Mouse (Mus musculus) NIH3T3 (cell line): ENCODE measurements around the gene Ptcd1.
A peak's percentile ranks its signal among the peaks of the same experiment; 100 is the strongest.
"Not testable (repeated sequence)": the region's sequence is repeated elsewhere in the genome, so short reads cannot be mapped to it uniquely, and the experiment has no call there.

ENCODE experiments used
- DNase-seq: peaks from one replicate; pipeline ENCODE4 v3.0.0-alpha.2; 2012; ENCODE audit warnings: low read depth

Ptcd1 gene

DNA sequence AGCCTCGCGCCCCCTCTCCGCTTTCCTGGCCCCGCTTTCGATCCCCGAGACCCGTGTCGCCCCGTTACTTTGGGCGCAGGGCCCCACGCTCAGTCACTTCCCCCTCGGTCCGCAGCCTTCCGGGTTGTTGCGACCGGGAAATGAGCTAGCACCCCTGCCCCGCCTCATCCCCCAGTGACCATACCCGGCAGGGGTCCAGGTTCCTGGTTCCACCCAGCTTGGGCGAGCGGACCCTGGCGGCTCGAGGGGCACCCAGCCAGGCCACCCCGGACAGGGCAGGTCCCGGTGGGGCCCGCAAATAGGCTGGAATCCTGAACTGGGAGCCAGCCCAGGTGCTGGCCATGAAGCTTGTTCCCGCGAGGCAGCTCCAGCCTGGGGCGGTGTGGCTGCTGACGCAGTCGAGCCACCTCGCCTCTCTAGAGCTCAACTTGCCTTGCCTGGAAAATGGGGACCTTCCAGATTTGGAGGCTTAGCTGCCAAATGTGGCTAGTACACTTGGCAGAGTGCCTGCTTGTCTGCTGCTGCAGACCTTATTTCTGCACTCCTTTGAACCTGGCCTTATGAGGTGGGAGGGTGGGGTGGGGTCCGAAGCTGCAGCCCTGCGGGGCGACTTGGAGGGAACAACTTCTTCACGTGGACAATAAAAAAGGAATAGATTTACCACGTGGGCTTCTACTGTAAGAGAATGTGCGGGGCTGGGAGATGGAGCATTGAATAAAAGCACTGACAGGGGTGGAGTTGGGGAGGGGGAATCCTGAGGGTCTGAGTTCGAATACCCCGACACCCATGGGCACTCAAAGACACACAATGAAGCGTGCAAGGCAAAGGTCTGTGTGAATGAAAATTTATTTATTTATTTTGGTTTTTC, 52.1 kb downstream of the Ptcd1 start:
- peak; percentile 80 for DNase-seq

DNA sequence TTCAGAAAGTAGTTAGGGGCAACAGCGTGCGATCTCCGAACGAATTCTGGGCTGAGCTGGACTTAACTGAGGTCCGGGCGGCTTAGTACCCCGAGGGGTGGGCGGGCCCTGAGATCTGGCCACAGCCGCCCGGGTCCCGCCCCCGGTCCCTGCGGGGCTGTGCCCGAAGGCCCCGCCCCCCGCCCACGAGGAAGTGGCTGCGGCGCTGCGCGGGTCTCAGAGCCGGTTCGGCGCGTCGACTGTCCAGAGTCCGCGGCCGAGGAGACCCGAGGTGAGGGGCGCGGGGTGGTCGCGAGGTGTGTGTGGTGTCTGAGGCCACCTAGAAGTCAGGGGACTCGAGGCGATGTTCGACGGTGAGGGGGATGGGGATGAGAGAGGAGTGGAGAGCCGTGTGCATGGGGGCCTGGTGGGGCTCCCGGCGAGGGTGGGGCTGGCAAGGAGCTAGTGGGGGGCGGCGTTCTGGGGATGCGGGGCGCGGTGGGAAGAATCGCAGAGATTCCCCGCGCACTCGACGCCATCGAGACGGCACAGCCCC, 52.8 kb downstream of the Ptcd1 start, which contains the start of gene Arpc1b:
TSS of gene Arpc1b (plus strand) at position 145 of the 535 bp plus-strand sequence.
- DNase-seq: peak; percentile 91

DNA sequence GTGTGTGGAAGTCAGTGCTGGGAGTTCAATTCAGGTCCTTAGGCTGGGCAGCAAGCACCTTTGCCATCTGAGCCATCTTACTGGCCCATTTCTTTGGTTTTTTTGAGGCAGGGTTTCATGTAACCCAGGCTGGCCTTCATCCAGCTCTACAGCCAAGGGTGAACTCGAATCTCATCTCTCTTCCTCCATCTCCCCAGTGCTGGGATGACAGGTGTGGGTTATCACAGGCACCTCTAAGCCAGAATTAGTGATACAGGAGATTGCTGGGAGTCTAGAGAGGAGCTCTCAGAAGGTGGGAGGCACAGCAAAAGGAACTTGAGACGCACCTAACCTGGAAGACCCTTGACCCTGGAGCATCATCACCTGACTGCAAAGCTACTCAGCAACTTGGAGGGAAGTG, 53.5 kb downstream of the Ptcd1 start:
- DNase-seq: peak; percentile 47

DNA sequence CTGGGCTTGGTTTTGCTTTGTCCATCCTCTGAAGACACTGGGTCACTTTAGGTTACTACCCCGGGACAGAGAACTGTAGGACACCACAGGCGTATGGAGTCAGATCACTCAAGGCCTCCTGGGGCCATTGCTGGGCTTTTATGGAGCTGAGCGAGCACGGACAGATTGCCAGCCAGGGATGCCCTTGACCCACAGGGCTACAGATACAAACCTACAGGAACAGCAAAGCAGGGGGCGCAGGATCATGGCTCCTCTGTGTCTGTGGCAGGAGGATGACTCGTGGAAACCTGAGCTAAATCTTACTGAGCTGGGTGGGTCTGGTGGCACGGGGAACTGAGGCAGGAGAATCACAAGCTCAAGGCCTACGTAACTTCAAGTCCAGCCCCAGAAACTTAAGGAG, 54.3 kb downstream of the Ptcd1 start:
- DNase-seq: no peak

DNA sequence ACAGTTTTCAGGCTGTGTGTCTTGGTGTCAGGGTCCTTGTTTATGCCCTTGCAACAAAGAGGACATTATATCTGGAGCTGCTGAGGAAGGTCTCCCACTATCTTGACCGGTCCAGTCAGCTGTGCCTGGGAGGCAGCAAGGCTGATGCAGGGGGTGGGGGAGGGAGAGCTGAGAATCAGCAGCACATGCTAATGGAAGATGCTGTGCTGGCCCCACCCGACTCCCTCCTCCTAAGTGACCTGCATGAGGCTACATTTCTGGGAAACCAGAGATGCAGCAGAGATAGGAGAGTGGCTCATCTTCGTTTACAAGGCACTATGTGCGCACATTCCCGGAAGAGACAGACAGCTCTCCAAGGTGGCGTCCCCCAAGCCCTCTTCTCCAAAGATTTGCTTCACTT, 56.5 kb downstream of the Ptcd1 start:
- no peak for DNase-seq

DNA sequence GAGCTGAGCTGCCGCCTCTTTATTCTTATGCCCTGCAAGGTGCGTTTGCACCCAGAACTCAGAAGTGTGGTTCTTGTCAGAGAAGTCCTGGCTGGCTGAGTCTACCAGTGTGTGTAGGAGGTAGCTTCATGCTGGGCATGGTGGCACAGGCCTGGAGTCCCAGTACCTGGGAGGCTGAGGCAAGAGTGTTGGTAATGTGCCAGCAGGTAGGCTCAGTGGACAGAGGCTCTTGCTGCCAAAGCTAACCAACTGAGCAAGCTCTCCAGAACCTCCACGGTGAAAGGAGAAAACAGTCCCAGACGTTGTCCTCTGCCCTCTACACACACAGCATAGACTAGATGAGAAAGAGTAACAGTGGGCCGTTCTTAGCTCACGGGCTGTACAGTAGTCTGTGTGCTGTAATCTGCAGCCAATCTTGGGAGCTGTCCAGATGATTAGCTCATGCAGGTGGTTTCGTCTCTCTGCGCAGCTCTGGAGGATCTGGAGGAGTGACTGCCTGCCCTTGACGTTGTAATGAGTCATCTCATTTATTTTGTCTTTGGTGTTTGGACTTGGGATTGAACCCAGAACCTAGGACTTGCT, 61.1 kb downstream of the Ptcd1 start:
- DNase-seq: no peak

DNA sequence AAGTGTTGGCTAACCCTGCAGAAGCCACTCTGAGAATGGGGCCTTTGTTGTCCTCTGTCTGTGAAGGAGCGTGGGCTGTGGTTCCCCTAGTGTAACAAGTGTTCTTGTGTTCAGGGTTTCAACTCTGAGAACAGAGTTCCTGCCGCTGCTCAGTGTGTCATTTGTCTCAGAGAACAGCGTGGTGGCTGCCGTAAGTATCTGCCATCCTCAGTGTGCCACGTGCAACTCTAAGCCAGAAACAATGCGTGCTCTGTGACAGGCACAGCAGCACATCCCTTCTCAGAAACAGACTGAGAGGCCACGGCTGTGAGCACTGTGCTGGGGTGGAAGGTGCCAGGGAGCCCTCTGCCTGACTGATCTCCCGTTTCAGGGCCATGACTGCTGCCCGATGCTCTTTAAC, 62.6 kb downstream of the Ptcd1 start:
- DNase-seq: no peak

DNA sequence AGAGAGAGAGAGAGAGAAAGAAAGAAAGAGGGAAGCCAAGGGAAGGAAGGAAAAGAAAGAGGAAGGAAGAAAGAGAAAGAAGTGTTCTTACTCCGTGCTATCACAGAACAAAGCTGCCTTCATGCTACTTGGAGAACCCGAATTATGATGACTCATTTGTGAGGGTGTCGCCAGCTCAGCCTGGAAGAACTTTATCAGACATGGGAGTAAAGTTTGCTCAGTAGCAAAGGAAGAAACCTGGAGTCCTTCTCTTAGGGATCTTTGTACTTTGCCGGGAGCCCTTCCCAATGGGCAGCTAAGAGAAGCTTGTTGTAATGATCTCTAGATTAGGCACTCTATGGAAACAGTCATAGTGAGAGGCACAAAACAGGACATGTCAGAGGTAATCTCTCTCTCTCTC, 64.2 kb downstream of the Ptcd1 start:
- DNase-seq: peak; percentile 67

DNA sequence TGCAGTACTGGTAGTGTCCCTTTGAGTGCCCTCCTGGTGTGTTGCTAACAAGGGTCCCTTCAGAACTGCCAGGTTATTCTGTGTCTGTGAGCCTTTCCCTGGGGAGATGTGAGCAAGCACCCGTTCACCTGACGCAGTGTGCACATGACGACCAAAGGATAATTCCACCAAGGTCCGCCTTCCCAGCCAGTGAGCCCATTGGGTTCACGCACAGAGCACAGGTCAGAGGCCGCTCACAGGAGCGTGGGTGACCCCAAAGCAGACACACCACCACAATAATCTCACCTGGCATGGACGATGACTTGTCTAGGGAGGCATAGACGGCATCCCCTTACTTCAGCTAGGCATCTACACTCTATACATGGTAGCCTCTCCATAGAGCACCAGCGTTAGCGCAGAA, 65.5 kb downstream of the Ptcd1 start:
- DNase-seq: not testable (repeated sequence)

DNA sequence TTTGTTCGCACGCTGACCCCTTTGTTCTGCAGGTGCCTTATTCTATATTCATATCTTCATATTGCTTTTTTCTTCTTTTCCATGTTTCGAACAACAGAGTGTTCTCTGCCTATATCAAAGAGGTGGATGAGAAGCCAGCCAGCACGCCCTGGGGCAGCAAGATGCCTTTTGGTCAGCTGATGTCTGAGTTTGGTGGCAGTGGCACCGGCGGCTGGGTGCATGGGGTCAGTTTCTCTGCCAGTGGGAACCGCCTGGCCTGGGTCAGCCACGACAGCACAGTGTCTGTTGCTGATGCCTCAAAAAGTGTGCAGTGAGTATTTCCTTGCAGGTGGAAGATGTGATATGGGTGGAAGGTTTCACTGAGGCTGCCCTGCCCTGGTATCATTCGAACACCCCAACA, 65.9 kb downstream of the Ptcd1 start:
- DNase-seq: no peak

DNA sequence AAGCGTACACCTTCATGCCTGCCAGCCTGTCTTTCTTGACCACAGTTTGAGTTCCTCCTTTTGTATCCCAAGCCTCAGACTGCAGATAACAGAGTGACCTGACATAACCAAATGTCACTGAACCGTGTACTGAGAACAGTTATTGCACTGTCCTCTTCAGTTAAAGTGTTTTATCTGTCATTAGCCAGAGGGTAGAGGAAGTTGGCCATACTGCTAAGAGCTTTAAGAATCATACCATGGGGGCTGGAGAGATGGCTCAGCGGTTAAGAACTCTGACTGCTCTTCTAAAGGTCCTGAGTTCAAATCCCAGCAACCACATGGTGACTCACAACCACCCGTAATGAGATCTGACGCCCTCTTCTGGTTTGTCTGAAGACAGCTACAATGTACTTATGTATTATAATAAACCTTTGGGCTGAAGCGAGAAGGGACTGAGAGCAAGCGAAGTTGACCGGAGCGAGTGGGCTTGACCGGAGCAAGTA, 68.5 kb downstream of the Ptcd1 start:
- DNase-seq: no peak
